Mouse (Mus musculus) skeletal muscle tissue, postnatal 0 days (tissue): ENCODE measurements around the gene Tiprl. TPM values are rescaled to one million over a fixed set of nuclear protein-coding genes. Genes with fewer than 3 reads are reported as not detected.

Source experiments
- polyA plus RNA-seq: library from polyadenylated mRNA; unstranded; fragments of >200 nt; fragmentation: Nextera tagmentation; extraction: Ambion mirVana; gene quantifications from 2 replicates; pipeline ENCODE4 v1.2.1, GENCODE M21; 2015

Gene Tiprl
- polyA plus RNA-seq: 50.1 and 56.2 TPM in 2 replicates

DNA sequence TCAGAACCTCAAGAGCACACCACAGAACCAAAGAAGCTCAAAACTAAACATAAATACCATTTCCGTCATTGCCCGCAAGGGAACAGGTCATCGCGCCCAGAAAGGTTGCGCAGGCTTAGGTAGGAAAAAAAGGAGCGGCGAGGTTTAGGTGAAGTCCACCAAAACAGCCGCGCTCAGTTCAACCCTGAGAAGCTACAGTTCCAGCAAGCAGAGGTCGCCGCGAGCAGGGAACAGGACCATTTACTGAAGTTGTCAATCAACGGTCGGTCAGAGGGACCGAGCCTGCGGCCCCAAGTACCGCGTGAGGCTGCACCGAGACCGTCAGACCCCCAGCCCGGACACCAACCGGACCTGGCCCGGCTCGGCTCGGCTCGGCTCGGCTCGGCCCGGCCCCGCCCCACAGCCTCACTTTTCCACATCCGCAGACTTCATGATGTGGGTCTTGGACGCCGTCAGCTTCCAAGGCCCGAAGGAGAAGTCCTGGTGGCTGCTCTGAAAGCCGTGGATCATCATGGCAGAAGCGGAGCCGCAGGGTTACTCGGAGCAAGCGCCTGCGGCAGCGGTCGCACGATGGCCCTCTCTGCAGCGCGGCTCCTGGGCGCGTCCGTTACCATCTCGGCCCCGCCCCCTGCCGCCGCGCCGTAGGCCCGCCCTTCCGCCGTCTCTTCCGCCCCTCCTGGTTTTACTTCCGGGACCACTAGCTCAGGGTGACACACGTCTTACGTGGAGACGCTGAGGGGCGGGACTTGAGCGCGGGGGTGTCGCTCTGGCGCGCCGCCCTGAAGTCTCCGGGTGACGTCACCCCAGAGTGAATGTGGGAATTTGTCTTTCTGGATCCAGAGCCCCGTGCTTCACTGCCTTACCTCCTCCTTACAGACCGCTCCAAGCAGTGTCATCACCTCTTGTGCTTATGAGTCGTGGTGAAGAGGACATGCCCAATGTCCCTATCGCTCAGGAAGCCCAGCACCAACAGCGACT, at the start of gene Tiprl:
Gene Tiprl, minus strand, starts transcription at position 676 of the 978 bp plus-strand sequence.

GRCm38 (mm10) chr1:165193880-165194661, 42.7 kb downstream of the Tiprl start, which contains the start of gene Sft2d2:
Gene Sft2d2, minus strand, starts transcription at chr1:165194438.

Other genes starting within 250 kb of the Tiprl start
- gene Tbx19, start 76.2 kb downstream of the Tiprl start, polyA plus RNA-seq: not detected in 2 replicates
- gene Sft2d2, start 42.6 kb downstream of the Tiprl start, polyA plus RNA-seq: 8.2 and 9.1 TPM in 2 replicates
- gene Gpr161, start 58.8 kb upstream of the Tiprl start, polyA plus RNA-seq: 0.33 and 0.35 TPM in 2 replicates
- 32.9 and 41.1 TPM in 2 replicates for gene Dcaf6, start 223.5 kb upstream of the Tiprl start, polyA plus RNA-seq
- gene Mpc2, start 223.6 kb upstream of the Tiprl start, polyA plus RNA-seq: 408 and 448 TPM in 2 replicates
- not detected in 2 replicates for gene Adcy10, start 248.2 kb upstream of the Tiprl start, polyA plus RNA-seq